Mouse (Mus musculus): ENCODE results near the gene Prep. TPM values are rescaled to one million over a fixed set of nuclear protein-coding genes. Genes with fewer than 3 reads are reported as not detected.

Prep gene
- polyA plus RNA-seq, 1 experiment from 2014 or later: 36.2 TPM

- no peak overlapping the region for H3K9ac ChIP-seq
- no peak for ATAC-seq (ENCODE audit: borderline replicate concordance, extremely low read depth, low FRiP score, low TSS enrichment)
Measured at GRCm38 (mm10) chr10:45123011-45123410, 56.0 kb downstream of the Prep start.

GRCm38 (mm10) chr10:45129105-45129504 is 62.1 kb downstream of the Prep start:
- peaks cover 30% of the 10 kb centered on the region for H3K36me3 ChIP-seq
- H3K4me3 ChIP-seq: no peak overlapping the region
- 0 out of 2 replicates have a peak, but pooled peaks cover 4% of the 10 kb centered on the region for H3K4me1 ChIP-seq
- no peak overlapping the region for H3K9ac ChIP-seq
- H3K4me2 ChIP-seq: peak overlapping the region; percentile 6; the same call in 1 of the 2 replicates
- no peaks in the 10 kb centered on the region for H3K9me3 ChIP-seq
- 66% methylated on average over 11 of the region's 11 CpGs for WGBS
- 0 out of 2 replicates have a peak overlapping the region, but pooled peaks have one; percentile 22 for H3K27ac ChIP-seq
- no peak for ATAC-seq (ENCODE audit: borderline replicate concordance, extremely low read depth, low FRiP score, low TSS enrichment)
- no peaks in the 10 kb centered on the region for H3K27me3 ChIP-seq

More at GRCm38 (mm10) chr10:45123011-45123410, 56.0 kb downstream of the Prep start:
- Histone ChIP-seq H3K4me3 (no peak overlapping the region), H3K27ac (no peak overlapping the region), H3K4me1 (no peaks in the 10 kb centered on the region), H3K36me3 (peaks cover 63% of the 10 kb centered on the region), H3K27me3 (no peaks in the 10 kb centered on the region), H3K4me2 (no peak overlapping the region), H3K9me3 (no peaks in the 10 kb centered on the region)
- 78% methylated on average over 6 of the region's 6 CpGs for WGBS

- H3K27ac ChIP-seq: no peak overlapping the region
- H3K9me3 ChIP-seq: no peaks in the 10 kb centered on the region
- no peaks in the 10 kb centered on the region for H3K27me3 ChIP-seq
- H3K4me3 ChIP-seq: no peak overlapping the region
- 0 out of 2 replicates have a peak, but pooled peaks cover 4% of the 10 kb centered on the region for H3K4me1 ChIP-seq
- H3K36me3 ChIP-seq: peaks cover 24% of the 10 kb centered on the region
- ATAC-seq (ENCODE audit: borderline replicate concordance, extremely low read depth, low FRiP score, low TSS enrichment): no peak
- H3K4me2 ChIP-seq: no peak overlapping the region
- 79% methylated on average over 6 of the region's 6 CpGs for WGBS
- no peak overlapping the region for H3K9ac ChIP-seq
Measured at GRCm38 (mm10) chr10:45130004-45130403, 63.0 kb downstream of the Prep start.

DNA sequence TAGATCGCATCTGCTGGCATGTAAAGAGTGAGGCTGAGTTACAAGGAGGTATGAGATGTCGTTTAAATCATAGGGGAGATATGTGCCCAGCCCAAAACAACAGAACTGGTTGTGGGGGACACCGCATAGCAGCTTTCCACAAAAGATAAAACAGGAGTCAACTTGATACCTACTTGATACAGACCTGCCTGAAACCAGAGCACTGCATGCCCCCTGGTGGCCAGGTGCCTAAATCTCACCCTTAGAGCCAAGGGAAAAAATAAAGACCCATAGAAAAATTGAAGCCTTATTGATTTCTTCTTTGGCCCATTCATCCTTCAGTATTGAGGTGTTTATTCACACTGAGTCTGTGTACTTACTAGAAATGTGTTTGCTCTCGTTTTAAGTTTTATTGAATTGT is 65.4 kb downstream of the Prep start:
- Histone ChIP-seq H3K27ac (no peak overlapping the region), H3K4me3 (no peak overlapping the region), H3K4me2 (no peak overlapping the region), H3K9me3 (no peaks in the 10 kb centered on the region), H3K27me3 (no peaks in the 10 kb centered on the region), H3K36me3 (peaks cover 6% of the 10 kb centered on the region; the same call in 1 of the 2 replicates), H3K4me1 (0 out of 2 replicates have a peak, but pooled peaks cover 4% of the 10 kb centered on the region), H3K9ac (no peak overlapping the region)
- ATAC-seq (ENCODE audit: borderline replicate concordance, extremely low read depth, low FRiP score, low TSS enrichment): no peak
- 68% methylated on average over 4 of the region's 4 CpGs for WGBS

DNA sequence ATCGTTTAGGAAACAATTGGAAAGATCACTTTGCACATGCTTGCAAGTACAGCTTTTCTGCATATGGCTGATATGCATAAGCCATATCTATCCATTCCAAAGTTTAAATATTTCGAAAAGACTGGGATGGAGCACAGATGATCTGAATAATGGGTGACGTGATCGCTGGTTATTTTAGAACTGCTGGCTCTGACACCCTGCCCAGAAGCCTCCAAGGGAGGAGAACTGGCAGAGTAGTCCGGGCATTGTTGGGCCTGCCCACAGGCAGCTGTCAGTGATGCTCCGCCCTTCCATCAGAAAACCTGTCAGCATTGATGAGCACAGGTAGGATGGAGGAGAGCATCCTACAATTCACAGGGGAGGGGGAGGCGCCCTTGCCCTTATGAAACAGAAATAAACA is 69.8 kb downstream of the Prep start:
- no peak overlapping the region for H3K4me3 ChIP-seq
- H3K27ac ChIP-seq: no peak overlapping the region
- H3K36me3 ChIP-seq: no peaks in the 10 kb centered on the region
- H3K4me1 ChIP-seq: no peaks in the 10 kb centered on the region
- ATAC-seq (ENCODE audit: borderline replicate concordance, extremely low read depth, low FRiP score, low TSS enrichment): no peak
- 86% methylated on average over 7 of the region's 7 CpGs for WGBS
- H3K9me3 ChIP-seq: no peaks in the 10 kb centered on the region
- H3K9ac ChIP-seq: no peak overlapping the region
- no peak overlapping the region for H3K4me2 ChIP-seq
- no peaks in the 10 kb centered on the region for H3K27me3 ChIP-seq

- H3K9me3 ChIP-seq: no peaks in the 10 kb centered on the region
- no peak overlapping the region for H3K4me2 ChIP-seq
- no peak overlapping the region for H3K9ac ChIP-seq
- 76% methylated on average over 4 of the region's 4 CpGs for WGBS
- H3K27ac ChIP-seq: no peak overlapping the region
- H3K36me3 ChIP-seq: no peaks in the 10 kb centered on the region
- H3K4me1 ChIP-seq: no peaks in the 10 kb centered on the region
- no peak overlapping the region for H3K4me3 ChIP-seq
- ATAC-seq (ENCODE audit: borderline replicate concordance, extremely low read depth, low FRiP score, low TSS enrichment): no peak
- no peaks in the 10 kb centered on the region for H3K27me3 ChIP-seq
Measured at GRCm38 (mm10) chr10:45139910-45140309, 72.9 kb downstream of the Prep start.

DNA sequence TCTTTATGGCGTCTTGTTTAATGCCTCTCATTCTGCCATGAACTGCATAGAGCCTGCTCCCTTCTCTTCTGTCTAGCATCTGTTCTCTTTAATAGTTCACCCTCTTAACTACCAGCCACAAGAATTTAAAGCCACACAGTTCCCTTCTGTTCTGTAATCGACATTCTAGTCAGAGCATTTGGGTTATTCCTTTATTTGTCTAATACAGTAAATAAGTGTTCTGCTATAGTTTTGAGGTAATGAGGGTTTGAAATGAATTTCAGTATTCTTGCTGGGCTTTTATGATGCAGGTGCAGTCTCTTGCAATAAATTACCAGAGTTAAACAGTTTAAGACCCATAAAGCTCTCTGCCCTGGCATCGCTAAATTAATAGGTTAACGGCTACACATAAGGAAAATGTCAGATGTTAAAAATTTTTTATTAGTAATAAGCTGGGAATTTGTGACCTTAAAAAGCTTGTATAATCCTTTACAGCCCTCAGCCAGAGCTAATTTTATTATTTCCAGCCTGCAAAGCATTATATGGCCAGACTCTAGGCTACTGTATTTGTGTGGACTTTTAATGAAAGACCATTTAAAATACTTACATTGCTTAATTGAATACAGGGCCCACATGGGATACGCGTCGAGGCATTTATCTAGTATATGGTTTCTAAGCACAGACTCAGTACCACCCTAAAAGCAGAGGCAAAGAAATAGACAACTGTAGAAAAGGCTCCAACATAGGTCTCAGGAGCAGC is 73.6 kb downstream of the Prep start:
- Histone ChIP-seq H3K9me3 (no peaks in the 10 kb centered on the region), H3K36me3 (no peaks in the 10 kb centered on the region), H3K9ac (no peak overlapping the region), H3K4me3 (no peak overlapping the region), H3K27ac (no peak overlapping the region), H3K27me3 (no peaks in the 10 kb centered on the region), H3K4me2 (no peak overlapping the region), H3K4me1 (no peaks in the 10 kb centered on the region)
- 90% methylated on average over 7 of the region's 7 CpGs for WGBS
- ATAC-seq (ENCODE audit: borderline replicate concordance, extremely low read depth, low FRiP score, low TSS enrichment): no peak

- no peaks in the 10 kb centered on the region for H3K9me3 ChIP-seq
- no peaks in the 10 kb centered on the region for H3K4me1 ChIP-seq
- H3K36me3 ChIP-seq: no peaks in the 10 kb centered on the region
- no peak overlapping the region for H3K4me3 ChIP-seq
- no peak overlapping the region for H3K4me2 ChIP-seq
- no peak overlapping the region for H3K9ac ChIP-seq
- ATAC-seq (ENCODE audit: borderline replicate concordance, extremely low read depth, low FRiP score, low TSS enrichment): no peak
- no peak overlapping the region for H3K27ac ChIP-seq
- 64% methylated on average over 5 of the region's 5 CpGs for whole genome bisulfite sequencing
- no peaks in the 10 kb centered on the region for H3K27me3 ChIP-seq
Measured at GRCm38 (mm10) chr10:45142359-45142758, 75.4 kb downstream of the Prep start.

GRCm38 (mm10) chr10:45144038-45144817 is 77.2 kb downstream of the Prep start:
- Histone ChIP-seq H3K9ac (no peak overlapping the region), H3K27me3 (no peaks in the 10 kb centered on the region), H3K4me3 (no peak overlapping the region), H3K9me3 (no peaks in the 10 kb centered on the region), H3K4me2 (no peak overlapping the region), H3K27ac (no peak overlapping the region), H3K36me3 (peaks cover 5% of the 10 kb centered on the region), H3K4me1 (no peaks in the 10 kb centered on the region)
- WGBS: 91% methylated on average over 6 of the region's 6 CpGs
- ATAC-seq (ENCODE audit: borderline replicate concordance, extremely low read depth, low FRiP score, low TSS enrichment): no peak

DNA sequence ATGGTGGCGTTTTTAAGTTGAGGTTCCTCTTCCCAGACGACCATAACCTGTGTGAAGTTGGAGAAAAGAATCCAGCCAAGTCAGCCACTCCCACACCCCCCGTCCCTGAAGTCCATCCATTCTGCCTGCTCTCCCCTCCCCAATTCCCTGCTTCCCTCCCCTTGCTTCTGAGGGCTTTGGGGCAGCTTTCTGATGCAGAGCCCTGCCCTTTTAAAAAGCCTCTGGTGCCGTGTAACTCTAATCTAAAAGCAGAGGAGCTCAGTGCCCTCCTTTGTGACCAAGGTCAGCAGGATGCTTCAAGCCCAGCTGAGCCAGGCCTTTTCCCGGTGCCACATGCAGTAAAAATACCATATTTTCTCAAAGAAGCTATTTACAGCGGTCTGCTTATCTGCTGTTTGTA is 79.8 kb downstream of the Prep start:
- H3K27ac ChIP-seq: no peak overlapping the region
- no peak overlapping the region for H3K4me2 ChIP-seq
- H3K9ac ChIP-seq: no peak overlapping the region
- no peaks in the 10 kb centered on the region for H3K4me1 ChIP-seq
- H3K4me3 ChIP-seq: no peak overlapping the region
- H3K27me3 ChIP-seq: no peaks in the 10 kb centered on the region
- ATAC-seq (ENCODE audit: borderline replicate concordance, extremely low read depth, low FRiP score, low TSS enrichment): no peak
- H3K36me3 ChIP-seq: peaks cover 27% of the 10 kb centered on the region
- 38% methylated on average over 6 of the region's 6 CpGs for WGBS
- H3K9me3 ChIP-seq: no peaks in the 10 kb centered on the region

DNA sequence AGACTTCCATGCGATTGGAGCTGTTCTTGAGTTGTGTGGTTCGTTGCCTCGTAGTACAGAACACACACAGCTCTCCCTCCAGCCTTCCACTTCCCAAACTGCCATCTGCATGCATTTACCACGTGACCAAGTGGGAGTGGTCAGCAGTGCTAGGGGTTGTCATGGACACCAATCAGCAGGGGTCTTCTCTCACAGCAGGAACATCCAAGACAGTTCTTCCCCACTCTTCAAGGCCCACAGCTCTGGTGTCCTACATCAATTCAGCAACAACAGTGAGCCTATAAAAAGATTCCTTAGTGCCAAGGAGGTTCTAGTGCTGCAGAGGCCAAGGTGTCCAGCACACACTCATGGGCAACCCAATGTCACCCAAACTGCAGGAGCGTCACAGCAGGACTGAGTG is 84.1 kb downstream of the Prep start:
- no peak overlapping the region for H3K9ac ChIP-seq
- H3K4me2 ChIP-seq: no peak overlapping the region
- H3K4me3 ChIP-seq: no peak overlapping the region
- H3K27me3 ChIP-seq: no peaks in the 10 kb centered on the region
- no peaks in the 10 kb centered on the region for H3K4me1 ChIP-seq
- peaks cover 66% of the 10 kb centered on the region for H3K36me3 ChIP-seq
- no peaks in the 10 kb centered on the region for H3K9me3 ChIP-seq
- H3K27ac ChIP-seq: no peak overlapping the region
- ATAC-seq (ENCODE audit: borderline replicate concordance, extremely low read depth, low FRiP score, low TSS enrichment): no peak
- WGBS: 73% methylated on average over 5 of the region's 5 CpGs

Measured in lung, embryonic 15.5 days (tissue).